Mouse (Mus musculus) stomach, postnatal 0 days (tissue): ENCODE measurements around the gene Cnga4. TPM values are rescaled to one million over a fixed set of nuclear protein-coding genes. Genes with fewer than 3 reads are reported as not detected.
"Not testable (repeated sequence)": the region's sequence is repeated elsewhere in the genome, so short reads cannot be mapped to it uniquely, and the experiment has no call there.

Experiments
- ATAC-seq: fragments of 200-750 bp; cut with Nextera tagmentation; 2 replicates; pipeline ENCODE4 v1.8.0; 2017; ENCODE audit not compliant: low FRiP score, low TSS enrichment
- DNase-seq: peaks from one replicate; pipeline ENCODE4 v3.0.0-alpha.2; 2016; ENCODE audit warnings: low spot score
- H3K27ac ChIP-seq: fragments of 300-500 bp; sonication (generic); replicated peaks from 2 replicates; pipeline ENCODE4 v1.5.1; 2014; ENCODE audit warnings: mild to moderate bottlenecking, control low read depth
- H3K27me3 ChIP-seq: fragments of 300-500 bp; sonication (generic); 2 replicates; pipeline ENCODE4 v1.6.1; 2014; ENCODE audit warnings: low read length; ENCODE audit not compliant: control insufficient read depth, insufficient read depth
- H3K36me3 ChIP-seq: fragments of 300-500 bp; sonication (generic); 2 replicates; pipeline ENCODE4 v1.6.1; 2014; ENCODE audit warnings: low read length, mixed read lengths; ENCODE audit not compliant: control insufficient read depth, insufficient read depth
- H3K4me1 ChIP-seq: fragments of 300-500 bp; sonication (generic); replicated peaks from 2 replicates; pipeline ENCODE4 v1.6.1; 2014; ENCODE audit warnings: antibody characterized with exemption; ENCODE audit not compliant: control insufficient read depth, insufficient read depth
- H3K4me2 ChIP-seq: fragments of 300-500 bp; sonication (generic); replicated peaks from 2 replicates; pipeline ENCODE4 v1.6.1; 2014; ENCODE audit warnings: low read depth, mild to moderate bottlenecking, control low read depth, moderate library complexity
- H3K4me3 ChIP-seq: fragments of 300-500 bp; sonication (generic); 2 replicates; pipeline ENCODE4 v1.5.1; 2014; ENCODE audit warnings: low read depth, low read length, control low read depth
- H3K9ac ChIP-seq: fragments of 300-500 bp; sonication (generic); 2 replicates; pipeline ENCODE4 v1.6.1; 2014; ENCODE audit warnings: mild to moderate bottlenecking, low read length, control low read depth, mixed read lengths
- H3K9me3 ChIP-seq: fragments of 300-500 bp; sonication (generic); 2 replicates; pipeline ENCODE4 v1.6.1; 2016; ENCODE audit warnings: low read length; ENCODE audit not compliant: control insufficient read depth
- CTCF ChIP-seq: IDR thresholded peaks from 2 replicates; pipeline ENCODE4 v1.5.1; 2016; ENCODE audit warnings: antibody characterized with exemption, low read depth, mild to moderate bottlenecking, moderate library complexity
- EP300 ChIP-seq: optimal IDR thresholded peaks from 2 replicates; pipeline ENCODE3; 2016; ENCODE audit warnings: antibody characterized with exemption
- WGBS: fragments of 180-500 bp; shearing (Covaris S2); extraction: QIAGEN DNeasy Blood & Tissue Kit; methylation state at CpG from one replicate; pipeline ENCODE4 v1.1.7; 2014; 5-methylcytosine and 5-hydroxymethylcytosine counted together
- polyA plus RNA-seq: library from polyadenylated mRNA; unstranded; fragments of >200 nt; fragmentation: Nextera tagmentation; extraction: Ambion mirVana; gene quantifications from 2 replicates; pipeline ENCODE4 v1.2.1, GENCODE M21; 2015

The Cnga4 gene
- polyA plus RNA-seq, 1 experiment from 2014 or later, result not detected

GRCm38 (mm10) chr7:105399935-105400624 is 4.3 kb upstream of the Cnga4 start, which contains the start of gene Fam160a2:
TSS of gene Fam160a2 (minus strand) at chr7:105400054.
- Histone ChIP-seq H3K27ac (peak within 1 kb of the TSS; percentile 85), H3K9ac (peak within 1 kb of the TSS; percentile 88), H3K4me2 (peak within 1 kb of the TSS; percentile 66), H3K36me3 (no peaks in the 10 kb centered on the region), H3K9me3 (no peaks in the 10 kb centered on the region), H3K4me1 (no peaks in the 10 kb centered on the region), H3K4me3 (peak within 1 kb of the TSS; percentile 80), H3K27me3 (no peaks in the 10 kb centered on the region)
- DNase-seq (peak; percentile 100), ATAC-seq (peak; percentile 99)
- whole genome bisulfite sequencing, result under 1% methylated on average over 55 of the region's 55 CpGs
- TF ChIP-seq EP300 (no peak), CTCF (0 out of 2 replicates have a peak, but pooled peaks have one; percentile 2)

GRCm38 (mm10) chr7:105406322-105406721 is 2.0 kb downstream of the Cnga4 start:
- WGBS, result 67% methylated on average over 1 of the region's 1 CpGs
- H3K27me3 ChIP-seq, result no peaks in the 10 kb centered on the region

GRCm38 (mm10) chr7:105411874-105412632 is 7.7 kb downstream of the Cnga4 start:
- not testable (repeated sequence) for H3K27me3 ChIP-seq, H3K9me3 ChIP-seq, H3K4me2 ChIP-seq, H3K36me3 ChIP-seq, H3K4me1 ChIP-seq, H3K4me3 ChIP-seq, H3K27ac ChIP-seq, H3K9ac ChIP-seq, ATAC-seq
- peak; percentile 78 for DNase-seq
- 52% methylated on average over 8 of the region's 8 CpGs for WGBS
- TF ChIP-seq CTCF, result peak; percentile 92

More at GRCm38 (mm10) chr7:105406322-105406721, 2.0 kb downstream of the Cnga4 start:
- TF ChIP-seq CTCF (no peak), EP300 (no peak)
- no peak overlapping the region for H3K4me3 ChIP-seq
- H3K27ac ChIP-seq, result no peak overlapping the region
- H3K4me1 ChIP-seq, result no peaks in the 10 kb centered on the region
- no peaks in the 10 kb centered on the region for H3K36me3 ChIP-seq
- DNase-seq (no peak), ATAC-seq (no peak)
- H3K9me3 ChIP-seq, result no peaks in the 10 kb centered on the region
- H3K4me2 ChIP-seq, result no peak overlapping the region
- no peak overlapping the region for H3K9ac ChIP-seq

- H3K4me2 ChIP-seq, result no peak overlapping the region
- WGBS, result 43% methylated on average over 6 of the region's 6 CpGs
- no peaks in the 10 kb centered on the region for H3K9me3 ChIP-seq
- H3K27ac ChIP-seq, result no peak overlapping the region
- no peak overlapping the region for H3K4me3 ChIP-seq
- no peaks in the 10 kb centered on the region for H3K4me1 ChIP-seq
- H3K36me3 ChIP-seq, result no peaks in the 10 kb centered on the region
- TF ChIP-seq CTCF, result no peak
- no peak for TF ChIP-seq EP300
- ATAC-seq, result no peak
- no peak overlapping the region for H3K9ac ChIP-seq
- DNase-seq, result no peak
- no peaks in the 10 kb centered on the region for H3K27me3 ChIP-seq
Measured at GRCm38 (mm10) chr7:105414385-105414784, 10.0 kb downstream of the Cnga4 start.

DNA sequence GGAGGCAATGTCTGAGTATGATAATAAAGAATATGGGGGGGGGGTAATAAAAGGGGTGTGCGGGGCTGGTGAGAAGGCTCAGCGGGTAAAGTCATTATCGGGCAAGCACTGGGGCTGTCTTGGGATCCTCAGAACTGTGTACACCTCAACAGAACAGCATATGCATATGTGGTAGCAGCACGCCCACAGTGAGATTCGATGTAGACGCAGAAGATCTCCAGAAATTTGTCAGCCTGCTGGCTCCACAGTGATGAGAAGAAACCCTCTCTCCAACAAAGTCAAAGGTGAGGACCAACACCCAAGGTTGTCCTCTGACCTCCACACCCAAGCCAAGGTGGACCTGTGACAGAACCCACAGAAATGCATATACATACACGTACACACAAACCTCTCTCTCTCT is 12.2 kb downstream of the Cnga4 start:
- no peak overlapping the region for H3K9ac ChIP-seq
- ATAC-seq, result no peak
- TF ChIP-seq CTCF (no peak), EP300 (no peak)
- no peaks in the 10 kb centered on the region for H3K36me3 ChIP-seq
- no peaks in the 10 kb centered on the region for H3K9me3 ChIP-seq
- no peaks in the 10 kb centered on the region for H3K4me1 ChIP-seq
- H3K27me3 ChIP-seq, result no peaks in the 10 kb centered on the region
- 88% methylated on average over 7 of the region's 7 CpGs for WGBS
- H3K4me3 ChIP-seq, result no peak overlapping the region
- no peak for DNase-seq
- no peak overlapping the region for H3K4me2 ChIP-seq
- H3K27ac ChIP-seq, result no peak overlapping the region

GRCm38 (mm10) chr7:105418106-105418505 is 13.7 kb downstream of the Cnga4 start:
- no peak for DNase-seq
- no peaks in the 10 kb centered on the region for H3K36me3 ChIP-seq
- WGBS, result 79% methylated on average over 5 of the region's 5 CpGs
- H3K4me1 ChIP-seq, result no peaks in the 10 kb centered on the region
- no peak overlapping the region for H3K4me3 ChIP-seq
- TF ChIP-seq CTCF (no peak), EP300 (no peak)
- no peak overlapping the region for H3K27ac ChIP-seq
- no peak overlapping the region for H3K4me2 ChIP-seq
- H3K9ac ChIP-seq, result no peak overlapping the region
- ATAC-seq, result no peak
- no peaks in the 10 kb centered on the region for H3K9me3 ChIP-seq
- no peaks in the 10 kb centered on the region for H3K27me3 ChIP-seq
